Mouse (Mus musculus): ENCODE data around the gene Ssbp3. TPM values are rescaled to one million over a fixed set of nuclear protein-coding genes. Genes with fewer than 3 reads are reported as not detected.

Ssbp3 gene
- polyA plus RNA-seq, 1 experiment from 2014 or later: 22.8 TPM

DNA sequence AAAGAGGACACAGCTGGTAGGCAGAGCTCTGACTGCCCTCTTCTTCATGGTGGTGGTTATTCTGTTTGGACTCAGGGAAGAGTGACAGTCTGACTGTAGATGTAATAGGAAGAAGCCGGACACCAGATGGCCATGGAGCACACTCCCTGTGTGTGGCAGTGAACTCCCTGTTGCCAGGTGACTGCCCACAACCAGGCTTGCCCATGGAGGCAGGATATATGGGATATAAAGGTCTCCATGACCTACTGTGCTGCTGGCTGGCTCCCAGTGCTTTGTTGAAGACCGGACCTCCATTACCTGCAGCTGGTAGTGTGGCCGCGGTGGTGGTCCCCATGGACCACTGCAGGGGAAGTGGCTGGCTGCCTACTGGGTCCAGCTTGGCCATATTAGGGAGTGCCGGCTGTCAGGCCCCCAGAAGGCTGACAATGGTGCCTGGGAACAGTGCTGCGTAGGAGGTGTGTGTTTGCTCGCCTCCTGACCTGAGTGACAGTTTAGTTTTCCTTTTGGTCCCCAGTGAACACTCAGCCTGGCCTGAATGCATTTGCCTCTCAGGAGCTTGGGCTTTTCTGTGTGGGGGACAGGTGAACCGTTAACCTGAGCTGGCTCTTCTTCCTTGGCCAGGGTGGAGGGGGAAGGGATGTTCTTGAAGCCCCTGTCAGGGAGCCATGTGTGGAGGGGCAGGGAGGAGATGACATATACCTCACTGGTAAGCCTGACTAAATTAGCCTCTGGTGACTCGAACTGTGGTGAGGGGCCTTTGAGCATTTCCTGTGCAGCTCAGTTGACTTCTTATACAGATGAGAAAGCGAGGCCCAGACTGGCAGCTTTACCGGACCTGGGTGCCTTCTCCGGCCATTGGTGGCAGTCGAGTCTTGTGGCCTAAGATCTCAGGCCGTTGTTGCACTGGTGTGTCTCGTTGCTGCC lies 62.2 kb downstream of the Ssbp3 start:
- Histone ChIP-seq H3K9me3 (ENCODE audit: low read length) (no peaks in the 10 kb centered on the region), H3K36me3 (replicated peaks; ENCODE audit: insufficient read depth, low read length) (no peaks in the 10 kb centered on the region)
- WGBS (ENCODE audit: insufficient replicate concordance): 72% methylated on average over 15 of the region's 15 CpGs

DNA sequence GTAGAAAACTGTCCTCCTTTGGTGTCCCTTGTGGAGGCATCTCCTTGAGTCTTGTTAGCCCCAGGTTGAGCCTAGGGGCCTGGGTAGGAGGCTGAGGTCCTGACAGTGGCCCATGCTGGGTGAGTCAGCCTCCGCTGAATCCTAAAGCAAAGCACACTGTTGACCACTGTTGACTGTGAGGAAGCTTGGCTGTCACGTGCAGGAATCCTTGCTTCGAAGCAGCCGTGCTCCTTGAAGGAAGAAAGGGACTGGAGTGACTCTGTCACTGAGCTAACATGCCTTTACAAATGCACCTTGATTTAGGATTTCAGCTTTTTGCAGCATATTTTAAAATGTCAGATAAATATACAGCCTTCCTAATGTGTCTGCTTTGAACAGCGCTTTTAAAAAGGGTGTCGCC lies 64.8 kb downstream of the Ssbp3 start:
- no peak for TF ChIP-seq CTCF (IDR thresholded peaks at IDR 0.05; ENCODE audit: low read depth)
- no peak overlapping the region for H3K27ac ChIP-seq (ENCODE audit: low read depth)
- H3K27me3 ChIP-seq (ENCODE audit: insufficient read depth, low read length): no peaks in the 10 kb centered on the region
- H3K4me2 ChIP-seq (ENCODE audit: low read depth, low read length): no peak overlapping the region
- no peaks in the 10 kb centered on the region for H3K9me3 ChIP-seq (ENCODE audit: low read length)
- no peak overlapping the region for H3K9ac ChIP-seq (replicated peaks)
- H3K36me3 ChIP-seq (replicated peaks; ENCODE audit: insufficient read depth, low read length): no peaks in the 10 kb centered on the region
- no peak overlapping the region for H3K4me3 ChIP-seq (ENCODE audit: low read depth, low read length)
- 85% methylated on average over 6 of the region's 6 CpGs for WGBS (ENCODE audit: insufficient replicate concordance)
- no peak for ATAC-seq
- H3K4me1 ChIP-seq (ENCODE audit: insufficient read depth): peaks cover 25% of the 10 kb centered on the region
- DNase-seq: no peak

More for the DNA sequence above, 62.2 kb downstream of the Ssbp3 start:
- Histone ChIP-seq H3K9ac (replicated peaks) (no peak overlapping the region), H3K4me2 (ENCODE audit: low read depth, low read length) (no peak overlapping the region), H3K27ac (ENCODE audit: low read depth) (no peak overlapping the region), H3K27me3 (ENCODE audit: insufficient read depth, low read length) (no peaks in the 10 kb centered on the region), H3K4me3 (ENCODE audit: low read depth, low read length) (no peak overlapping the region), H3K4me1 (ENCODE audit: insufficient read depth) (peaks cover 28% of the 10 kb centered on the region)
- ATAC-seq (no peak), DNase-seq (no peak)
- no peak for TF ChIP-seq EP300 (IDR thresholded peaks at IDR 0.05; ENCODE audit: low read depth)
- no peak for TF ChIP-seq CTCF (IDR thresholded peaks at IDR 0.05; ENCODE audit: low read depth)

DNA sequence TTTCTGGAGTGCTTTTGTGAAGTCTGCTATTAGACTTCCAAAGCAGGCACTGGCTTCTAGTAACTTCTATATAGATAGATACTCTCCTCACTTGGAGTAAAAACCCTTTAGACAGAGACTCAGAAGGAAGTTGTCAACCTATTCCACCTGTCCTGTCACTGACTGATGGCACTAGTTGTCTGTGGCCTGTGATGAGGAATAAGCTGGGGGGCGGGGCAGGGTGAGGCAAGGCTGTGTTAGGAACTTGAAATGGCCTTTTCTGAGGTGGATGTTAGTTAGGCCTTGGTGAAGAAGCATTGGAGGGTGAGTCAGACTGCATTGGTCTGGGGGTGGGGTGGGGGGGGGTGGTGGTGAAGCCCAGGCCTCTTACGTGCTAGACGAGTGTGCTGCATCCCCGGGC lies 65.4 kb downstream of the Ssbp3 start:
- H3K27me3 ChIP-seq (ENCODE audit: insufficient read depth, low read length): no peaks in the 10 kb centered on the region
- no peak overlapping the region for H3K4me3 ChIP-seq (ENCODE audit: low read depth, low read length)
- peaks cover 27% of the 10 kb centered on the region for H3K4me1 ChIP-seq (ENCODE audit: insufficient read depth)
- no peaks in the 10 kb centered on the region for H3K36me3 ChIP-seq (replicated peaks; ENCODE audit: insufficient read depth, low read length)
- WGBS (ENCODE audit: insufficient replicate concordance): 82% methylated on average over 4 of the region's 4 CpGs
- no peak for TF ChIP-seq CTCF (IDR thresholded peaks at IDR 0.05; ENCODE audit: low read depth)
- no peak for TF ChIP-seq EP300 (IDR thresholded peaks at IDR 0.05; ENCODE audit: low read depth)
- ATAC-seq (no peak), DNase-seq (no peak)
- H3K9me3 ChIP-seq (ENCODE audit: low read length): no peaks in the 10 kb centered on the region
- no peak overlapping the region for H3K4me2 ChIP-seq (ENCODE audit: low read depth, low read length)
- no peak overlapping the region for H3K9ac ChIP-seq (replicated peaks)
- H3K27ac ChIP-seq (ENCODE audit: low read depth): no peak overlapping the region

DNA sequence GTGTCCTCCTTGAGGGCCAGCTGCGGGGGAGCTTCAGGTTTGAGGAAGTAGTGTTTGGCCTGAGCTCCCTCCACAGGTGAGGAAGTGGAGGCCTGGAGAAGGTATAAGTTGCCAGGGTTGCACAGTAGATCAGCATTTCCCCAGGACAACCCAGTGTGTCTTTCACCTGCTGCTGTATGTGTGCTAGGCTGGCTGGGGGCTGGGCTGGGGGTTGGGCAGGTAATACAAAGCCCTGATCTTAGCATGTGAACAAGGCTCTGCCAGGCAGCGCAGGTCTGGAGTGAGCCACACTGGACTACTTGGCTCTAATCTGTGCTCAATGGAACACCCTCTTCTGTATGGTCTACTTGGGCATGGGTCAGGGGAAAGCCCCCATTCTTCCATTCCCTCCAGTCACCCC lies 66.1 kb downstream of the Ssbp3 start:
- Histone ChIP-seq H3K27ac (ENCODE audit: low read depth) (no peak overlapping the region), H3K27me3 (ENCODE audit: insufficient read depth, low read length) (no peaks in the 10 kb centered on the region), H3K4me3 (ENCODE audit: low read depth, low read length) (no peak overlapping the region), H3K4me1 (ENCODE audit: insufficient read depth) (peaks cover 34% of the 10 kb centered on the region), H3K4me2 (ENCODE audit: low read depth, low read length) (no peak overlapping the region), H3K9me3 (ENCODE audit: low read length) (no peaks in the 10 kb centered on the region), H3K36me3 (replicated peaks; ENCODE audit: insufficient read depth, low read length) (no peaks in the 10 kb centered on the region), H3K9ac (replicated peaks) (no peak overlapping the region)
- no peak for ATAC-seq
- TF ChIP-seq EP300 (IDR thresholded peaks at IDR 0.05; ENCODE audit: low read depth) (no peak), CTCF (IDR thresholded peaks at IDR 0.05; ENCODE audit: low read depth) (no peak)
- DNase-seq: no peak
- 75% methylated on average over 2 of the region's 2 CpGs for WGBS (ENCODE audit: insufficient replicate concordance)

DNA sequence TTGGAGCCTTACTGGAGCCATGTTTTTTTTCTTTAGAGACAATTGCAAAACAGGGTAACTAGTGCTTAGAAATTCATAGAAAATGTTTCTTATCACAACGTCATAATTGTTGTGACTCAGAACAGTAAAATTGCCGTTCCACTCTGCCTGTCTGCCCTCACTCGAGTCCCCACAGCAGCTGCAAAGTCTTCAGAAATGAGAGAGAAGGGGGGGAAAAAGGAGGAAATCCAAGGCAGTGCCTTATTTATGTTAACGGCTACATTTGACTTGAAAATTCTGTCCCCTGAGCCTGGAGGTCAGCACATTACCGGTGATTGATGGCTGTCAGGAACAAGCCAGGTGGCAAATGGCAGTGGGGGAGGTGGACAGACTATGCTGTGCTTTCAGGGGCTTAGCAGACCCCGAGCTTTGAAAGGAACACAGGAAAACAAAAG lies 66.7 kb downstream of the Ssbp3 start:
- Histone ChIP-seq H3K9me3 (ENCODE audit: low read length) (no peaks in the 10 kb centered on the region), H3K27ac (ENCODE audit: low read depth) (no peak overlapping the region), H3K36me3 (replicated peaks; ENCODE audit: insufficient read depth, low read length) (no peaks in the 10 kb centered on the region), H3K9ac (replicated peaks) (0 out of 2 replicates have a peak overlapping the region, but pooled peaks have one; percentile 5), H3K27me3 (ENCODE audit: insufficient read depth, low read length) (no peaks in the 10 kb centered on the region), H3K4me3 (ENCODE audit: low read depth, low read length) (no peak overlapping the region), H3K4me1 (ENCODE audit: insufficient read depth) (peaks cover 40% of the 10 kb centered on the region), H3K4me2 (ENCODE audit: low read depth, low read length) (no peak overlapping the region)
- DNase-seq: no peak
- no peak for ATAC-seq
- no peak for TF ChIP-seq EP300 (IDR thresholded peaks at IDR 0.05; ENCODE audit: low read depth)
- no peak for TF ChIP-seq CTCF (IDR thresholded peaks at IDR 0.05; ENCODE audit: low read depth)
- 22% methylated on average over 6 of the region's 6 CpGs for WGBS (ENCODE audit: insufficient replicate concordance)

DNA sequence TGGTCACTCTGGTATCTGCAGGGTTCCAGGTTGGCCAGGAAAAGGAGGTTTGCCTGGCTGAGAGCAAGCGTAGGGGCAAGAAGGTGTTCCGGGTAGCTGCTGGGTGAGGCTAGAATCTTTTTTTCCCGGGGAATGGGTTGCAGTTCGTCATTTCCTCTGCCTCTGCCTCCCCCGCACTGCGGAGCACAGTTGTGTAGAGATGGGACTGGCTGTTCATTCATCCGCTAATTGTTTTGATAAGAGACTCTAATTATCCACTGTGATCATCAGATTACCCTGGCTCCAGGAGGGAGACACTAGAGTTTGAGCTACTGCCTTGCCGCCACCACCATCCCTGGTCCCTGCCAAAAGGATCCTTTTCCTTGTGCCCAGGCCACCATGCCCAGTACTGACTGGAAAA lies 67.9 kb downstream of the Ssbp3 start:
- ATAC-seq: no peak
- no peak overlapping the region for H3K27ac ChIP-seq (ENCODE audit: low read depth)
- TF ChIP-seq CTCF (IDR thresholded peaks at IDR 0.05; ENCODE audit: low read depth) (no peak), EP300 (IDR thresholded peaks at IDR 0.05; ENCODE audit: low read depth) (no peak)

More for the DNA sequence above, 67.9 kb downstream of the Ssbp3 start:
- H3K27me3 ChIP-seq (ENCODE audit: insufficient read depth, low read length): no peaks in the 10 kb centered on the region
- no peak overlapping the region for H3K4me2 ChIP-seq (ENCODE audit: low read depth, low read length)
- no peak for DNase-seq
- H3K4me3 ChIP-seq (ENCODE audit: low read depth, low read length): no peak overlapping the region
- peaks cover 38% of the 10 kb centered on the region for H3K4me1 ChIP-seq (ENCODE audit: insufficient read depth)
- no peaks in the 10 kb centered on the region for H3K9me3 ChIP-seq (ENCODE audit: low read length)
- H3K36me3 ChIP-seq (replicated peaks; ENCODE audit: insufficient read depth, low read length): no peaks in the 10 kb centered on the region
- 75% methylated on average over 8 of the region's 8 CpGs for WGBS (ENCODE audit: insufficient replicate concordance)
- H3K9ac ChIP-seq (replicated peaks): no peak overlapping the region
